ENCODE assay signal across 14 mouse cellular contexts in genomic region chr14:74936557-74937261, GRCm38 (mm10). TPM values are rescaled to one million over a fixed set of nuclear protein-coding genes. Genes with fewer than 3 reads are reported as not detected.
DNase-seq lines count a peak whose midpoint lies in the region; ATAC-seq and TF ChIP-seq lines count a peak whose summit lies in the region.
"Had no signal": no experiment of that assay in that cellular context is flagged by ENCODE, and none has a peak within 500 bp of the region (broad histone marks: within the 10 kb centered on the region; RNA-seq: fewer than 3 reads in every experiment).

No protein-coding gene starts in this region.

- no peak overlapping the region for H3K9ac ChIP-seq in heart, embryonic 13.5 days
- H3K9ac ChIP-seq in heart, embryonic 11.5 days (ENCODE audit: low read depth, low read length): no peak overlapping the region
- no peak overlapping the region for H3K9ac ChIP-seq in intestine, postnatal 0 days (ENCODE audit: low read depth, low read length)

- ATAC-seq in heart, embryonic 13.5 days (ENCODE audit: extremely low read depth, insufficient number of reproducible peaks, low FRiP score, low TSS enrichment): no peak
- no peak for ATAC-seq in heart, embryonic 11.5 days (replicated peaks; ENCODE audit: insufficient number of reproducible peaks, low FRiP score, low TSS enrichment)
- peak; percentile 82 for ATAC-seq in granulocyte monocyte progenitor cell, adult 5-6 weeks (replicated peaks; ENCODE audit: poor library complexity, severe bottlenecking)
- ATAC-seq in megakaryocyte progenitor cell, adult 5-6 weeks (replicated peaks; ENCODE audit: poor library complexity): peak; percentile 76
- ATAC-seq in intestine, postnatal 0 days: no peak
- ATAC-seq: forebrain, embryonic 16.5 days had no signal

- peak; percentile 60 to 69 for DNase-seq in B cell, adult 2 months
- DNase-seq in retina, postnatal 1 day: no peak
- no peak for DNase-seq in gastrocnemius, adult 2 months
- DNase-seq: kidney, adult 18-20 months had no signal

- no peaks in the 10 kb centered on the region for H3K9me3 ChIP-seq in heart, embryonic 13.5 days
- H3K9me3 ChIP-seq in heart, embryonic 11.5 days (replicated peaks; ENCODE audit: control insufficient read depth, low read length): no peaks in the 10 kb centered on the region
- H3K9me3 ChIP-seq in intestine, postnatal 0 days (ENCODE audit: control insufficient read depth): no peaks in the 10 kb centered on the region
- H3K9me3 ChIP-seq: hindbrain, embryonic 10.5 days; midbrain, embryonic 10.5 days had no signal

- no peak overlapping the region for H3K4me2 ChIP-seq in heart, embryonic 13.5 days
- no peak overlapping the region for H3K4me2 ChIP-seq in heart, embryonic 11.5 days
- H3K4me2 ChIP-seq in intestine, postnatal 0 days (replicated peaks; ENCODE audit: low read depth): no peak overlapping the region

- 63% methylated on average over 2 of the region's 2 CpGs for WGBS in heart, embryonic 13.5 days
- WGBS in heart, embryonic 11.5 days (ENCODE audit: insufficient replicate concordance): 75% methylated on average over 2 of the region's 2 CpGs
- WGBS in intestine, postnatal 0 days: 68% methylated on average over 2 of the region's 2 CpGs

- H3K4me3 ChIP-seq in heart, embryonic 13.5 days: no peak overlapping the region
- no peak overlapping the region for H3K4me3 ChIP-seq in heart, embryonic 11.5 days (ENCODE audit: low read depth, low read length)
- no peak overlapping the region for H3K4me3 ChIP-seq in gastrocnemius, adult 2 months
- H3K4me3 ChIP-seq in intestine, postnatal 0 days (ENCODE audit: low read depth, low read length): no peak overlapping the region
- H3K4me3 ChIP-seq: hindbrain, embryonic 10.5 days; left cerebral cortex, adult 2 months; midbrain, embryonic 10.5 days; myocyte had no signal

- no peak for TF ChIP-seq CTCF in gastrocnemius, adult 2 months (IDR thresholded peaks at IDR 0.05)
- TF ChIP-seq CTCF in intestine, postnatal 0 days (IDR thresholded peaks at IDR 0.05; ENCODE audit: low read depth): no peak

- intact Hi-C loops in gastrocnemius, adult 2 months (cut with DNase I): no loop called here

- peaks cover 28% of the 10 kb centered on the region for H3K4me1 ChIP-seq in heart, embryonic 13.5 days
- no peaks in the 10 kb centered on the region for H3K4me1 ChIP-seq in heart, embryonic 11.5 days (ENCODE audit: control insufficient read depth, insufficient read depth, low read length)
- H3K4me1 ChIP-seq in intestine, postnatal 0 days (replicated peaks; ENCODE audit: control insufficient read depth, insufficient read depth, low read length): no peaks in the 10 kb centered on the region
- H3K4me1 ChIP-seq: hindbrain, embryonic 10.5 days had no signal

- no peaks in the 10 kb centered on the region for H3K27me3 ChIP-seq in heart, embryonic 13.5 days (replicated peaks)
- no peaks in the 10 kb centered on the region for H3K27me3 ChIP-seq in heart, embryonic 11.5 days (ENCODE audit: control insufficient read depth, insufficient read depth, low read length)
- H3K27me3 ChIP-seq in intestine, postnatal 0 days (replicated peaks; ENCODE audit: control insufficient read depth, insufficient read depth, low read length): no peaks in the 10 kb centered on the region

- H3K27ac ChIP-seq in heart, embryonic 13.5 days (replicated peaks): 0 out of 2 replicates have a peak overlapping the region, but pooled peaks have one; percentile 3
- no peak overlapping the region for H3K27ac ChIP-seq in heart, embryonic 11.5 days (ENCODE audit: low read depth, low read length)
- no peak overlapping the region for H3K27ac ChIP-seq in gastrocnemius, adult 2 months
- H3K27ac ChIP-seq in intestine, postnatal 0 days (ENCODE audit: low read depth, low read length): no peak overlapping the region
- H3K27ac ChIP-seq: hindbrain, embryonic 10.5 days; left cerebral cortex, adult 2 months; midbrain, embryonic 10.5 days had no signal

- H3K36me3 ChIP-seq in heart, embryonic 13.5 days: peaks cover 20% of the 10 kb centered on the region
- H3K36me3 ChIP-seq in heart, embryonic 11.5 days (ENCODE audit: control insufficient read depth, insufficient read depth, low read length): no peaks in the 10 kb centered on the region
- no peaks in the 10 kb centered on the region; the same call in 1 of the 2 replicates for H3K36me3 ChIP-seq in intestine, postnatal 0 days (ENCODE audit: control insufficient read depth, insufficient read depth)

RNA-seq across cellular contexts. Expression of gene Lrch1, which starts 11.0 kb away (rescaled TPM):
- polyA plus RNA-seq in heart, embryonic 13.5 days (2015; fragmentation: Nextera tagmentation; extraction: Ambion mirVana): 9.1 and 10.4 TPM in 2 replicates
- polyA plus RNA-seq in heart, embryonic 11.5 days (2014; fragmentation: Nextera tagmentation; extraction: Ambion mirVana): 10.0 and 11.1 TPM in 2 replicates
- total RNA-seq in granulocyte monocyte progenitor cell, adult 5-6 weeks (2014; fragmentation: Nextera tagmentation): 11.3 and 12.1 TPM in 2 replicates
- total RNA-seq in granulocyte monocyte progenitor cell, adult 5-6 weeks (2017): 12.3 and 12.4 TPM in 2 replicates
- total RNA-seq in megakaryocyte progenitor cell, adult 5-6 weeks (2015): 12.1 and 14.3 TPM in 2 replicates
- total RNA-seq in megakaryocyte progenitor cell, adult 5-6 weeks (2017): 9.3 and 11.3 TPM in 2 replicates
- 1 to 10 TPM; 3.0 to 4.4 TPM for total RNA-seq in gastrocnemius, adult 2 months (2021)
- 4.2 and 4.4 TPM in 2 replicates for polyA plus RNA-seq in intestine, postnatal 0 days (2015; fragmentation: Nextera tagmentation; extraction: Ambion mirVana)

Comparison
In these comparisons a context has a peak if more than half of its experiments do, and no peak if none do; other contexts are left out.
1. ATAC-seq: peak in granulocyte monocyte progenitor cell, adult 5-6 weeks (single experiment) and megakaryocyte progenitor cell, adult 5-6 weeks (single experiment); none in heart, embryonic 13.5 days (single experiment), heart, embryonic 11.5 days (single experiment) and intestine, postnatal 0 days (single experiment).
2. DNase-seq: peak in B cell, adult 2 months (2 of 2); none in retina, postnatal 1 day (single experiment) and gastrocnemius, adult 2 months (single experiment).